ENCODE assay signal across 8 mouse cellular contexts in genomic region chr19:36909676-36910292, GRCm38 (mm10). TPM values are rescaled to one million over a fixed set of nuclear protein-coding genes. Genes with fewer than 3 reads are reported as not detected.
DNase-seq lines count a peak whose midpoint lies in the region; TF ChIP-seq lines count a peak whose summit lies in the region.

No protein-coding gene starts in this region.

- no peaks in the 10 kb centered on the region for H3K9me3 ChIP-seq in embryonic facial prominence, embryonic 10.5 days

- TF ChIP-seq POLR2A in kidney, adult 2 months (IDR thresholded peaks at IDR 0.05; ENCODE audit: low read depth, low read length): no peak

- H3ac ChIP-seq in C2C12 (ENCODE audit: control insufficient read depth, insufficient read length, low read depth): no peak overlapping the region

- intact Hi-C loops in gastrocnemius, adult 2 months (cut with DNase I): no loop called here

- H3K36me3 ChIP-seq in C2C12 (ENCODE audit: control insufficient read depth, insufficient read depth): no peaks in the 10 kb centered on the region
- no peaks in the 10 kb centered on the region for H3K36me3 ChIP-seq in embryonic facial prominence, embryonic 10.5 days (replicated peaks)
- H3K36me3 ChIP-seq in kidney, adult 2 months (ENCODE audit: control insufficient read depth, insufficient read depth, low read length): no peaks in the 10 kb centered on the region

- no peak overlapping the region for H3K27ac ChIP-seq in gastrocnemius, adult 2 months
- H3K27ac ChIP-seq in embryonic facial prominence, embryonic 10.5 days (replicated peaks): peak overlapping the region; percentile 15; the same call in 1 of the 2 replicates
- H3K27ac ChIP-seq in kidney, adult 2 months (ENCODE audit: insufficient read depth, low read depth, low read length): no peak overlapping the region

- DNase-seq in gastrocnemius, adult 2 months: peak; percentile 71
- DNase-seq in gastrocnemius, postnatal 25 days: no peak
- DNase-seq in adrenal gland, postnatal 36 days: peak; percentile 76 to 77
- DNase-seq in embryonic facial prominence, embryonic 10.5 days (ENCODE audit: low spot score): peak; percentile 77
- DNase-seq in kidney, adult 2 months: peak; percentile 61
- peak; percentile 60 to 74 for DNase-seq in lung, postnatal 4 days
- peak; percentile 45 to 70 for DNase-seq in spleen, postnatal 14 days (ENCODE audit: low spot score in 2 of 2)

- no peaks in the 10 kb centered on the region for H3K79me2 ChIP-seq in C2C12 (ENCODE audit: control insufficient read depth, insufficient read depth)

- H3K4me3 ChIP-seq in gastrocnemius, adult 2 months: no peak overlapping the region
- no peak overlapping the region for H3K4me3 ChIP-seq in C2C12 (ENCODE audit: insufficient read depth, poor library complexity, severe bottlenecking)
- H3K4me3 ChIP-seq in embryonic facial prominence, embryonic 10.5 days: no peak overlapping the region
- no peak overlapping the region for H3K4me3 ChIP-seq in kidney, adult 2 months (ENCODE audit: insufficient read depth, low read depth, low read length)

- H3K79me3 ChIP-seq in C2C12 (ENCODE audit: low read depth): no peaks in the 10 kb centered on the region

- no peaks in the 10 kb centered on the region for H3K27me3 ChIP-seq in C2C12 (ENCODE audit: control insufficient read depth, insufficient read depth, insufficient read length)
- H3K27me3 ChIP-seq in embryonic facial prominence, embryonic 10.5 days (replicated peaks; ENCODE audit: low read depth, poor library complexity, severe bottlenecking): no peaks in the 10 kb centered on the region
- H3K27me3 ChIP-seq in kidney, adult 2 months (replicated peaks; ENCODE audit: control insufficient read depth, insufficient read depth, low read length): no peaks in the 10 kb centered on the region

- peak; percentile 63 for TF ChIP-seq CTCF in gastrocnemius, adult 2 months (IDR thresholded peaks at IDR 0.05)
- peak; percentile 45 for TF ChIP-seq CTCF in C2C12 (IDR thresholded peaks at IDR 0.05; ENCODE audit: control insufficient read depth, insufficient read depth, insufficient read length)
- TF ChIP-seq CTCF in kidney, adult 2 months (conservative IDR thresholded peaks at IDR 0.05; ENCODE audit: insufficient read depth, insufficient read length, low read depth, low read length): peak; percentile 72

- H3K4me1 ChIP-seq in embryonic facial prominence, embryonic 10.5 days: peaks cover 22% of the 10 kb centered on the region
- H3K4me1 ChIP-seq in kidney, adult 2 months (ENCODE audit: control insufficient read depth, insufficient read depth, low read length): no peaks in the 10 kb centered on the region

- 23% methylated on average over 9 of the region's 9 CpGs for WGBS in embryonic facial prominence, embryonic 10.5 days
- WGBS in kidney, adult 2 months: 40% methylated on average over 9 of the region's 9 CpGs

TF ChIP-seq in C2C12, 6 proteins besides CTCF, POLR2A, EP300 and RAD21:
- no peak for TF ChIP-seq CEBPB (IDR thresholded peaks at IDR 0.05; ENCODE audit: low read depth)
- no peak for TF ChIP-seq FOSL1 (IDR thresholded peaks at IDR 0.05; ENCODE audit: insufficient read depth, low read length, poor library complexity, severe bottlenecking)
- TF ChIP-seq USF1 (IDR thresholded peaks at IDR 0.05; ENCODE audit: low read depth): no peak
- TF ChIP-seq MYOG (IDR thresholded peaks at IDR 0.05; ENCODE audit: control insufficient read depth, extremely low read depth, insufficient read length): no peak
- TF ChIP-seq MYOD1 (IDR thresholded peaks at IDR 0.05; ENCODE audit: control insufficient read depth, insufficient read length, low read depth): no peak
- no peak for TF ChIP-seq MAX (IDR thresholded peaks at IDR 0.05)

RNA-seq across cellular contexts. Expression of gene Fgfbp3, which starts 9.6 kb away (rescaled TPM):
- total RNA-seq in gastrocnemius, adult 2 months (2021): 1 to 10 TPM; 1.3 to 2.3 TPM
- 1 to 10 TPM in 1 of 2 experiments, under 1 TPM in 1; 0.94 to 1.4 TPM for total RNA-seq in gastrocnemius, postnatal 25 days (2021)
- polyA plus RNA-seq in C2C12 (2012; fragmentation: generic; extraction: Trizol): 0.94 TPM
- 1 to 10 TPM; 2.8 to 3.7 TPM for total RNA-seq in adrenal gland, postnatal 36 days (2021)
- polyA plus RNA-seq in embryonic facial prominence, embryonic 10.5 days (2016; fragmentation: Nextera tagmentation; extraction: Ambion mirVana): 9.1 and 11.7 TPM in 2 replicates
- 2.1 and 3.5 TPM in 2 replicates for polyA plus RNA-seq in kidney, adult 2 months (2012; rRNA removed)

RNA-seq across cellular contexts. Expression of gene Btaf1, which starts 16.1 kb away (rescaled TPM):
- total RNA-seq in gastrocnemius, adult 2 months (2021): 10 to 100 TPM in 1 of 2 experiments, 1 to 10 TPM in 1; 9.8 to 13.5 TPM
- 1 to 10 TPM; 6.1 to 8.8 TPM for total RNA-seq in gastrocnemius, postnatal 25 days (2021)
- polyA plus RNA-seq in C2C12 (2012; fragmentation: generic; extraction: Trizol): 5.3 TPM
- 10 to 100 TPM; 24.5 to 30.1 TPM for total RNA-seq in adrenal gland, postnatal 36 days (2021)
- 16.6 and 20.3 TPM in 2 replicates for polyA plus RNA-seq in embryonic facial prominence, embryonic 10.5 days (2016; fragmentation: Nextera tagmentation; extraction: Ambion mirVana)
- 4.5 and 5.1 TPM in 2 replicates for polyA plus RNA-seq in kidney, adult 2 months (2012; rRNA removed)
